Mouse (Mus musculus): ENCODE measurements at regions not wholly inside any gene's neighbourhood (a gene's known extent, or its start where the extent isn't known, plus 50 kb on each side); places are given as distances from the start of the nearest gene placed in this dataset.

DNA sequence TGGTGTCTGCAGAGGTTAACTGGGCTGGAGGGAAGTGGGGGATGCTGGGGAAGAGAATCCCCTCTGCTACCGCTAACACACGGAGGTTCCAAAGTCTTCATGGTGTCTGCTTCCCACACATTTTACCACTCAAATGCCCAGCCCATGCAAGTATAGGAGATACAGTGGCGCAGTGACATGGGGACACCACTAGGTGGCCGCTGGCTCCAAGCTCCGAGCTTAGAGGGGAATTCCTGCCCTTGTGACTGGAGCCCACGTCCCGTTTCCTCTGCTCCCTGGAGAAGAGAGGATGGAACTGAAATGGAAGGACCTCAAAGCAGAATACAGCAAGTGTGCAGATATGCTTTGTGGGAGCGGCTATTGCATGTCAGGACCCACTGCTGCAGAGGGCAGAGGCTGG lies 218.2 kb downstream of the Cyp26b1 start:
- Histone ChIP-seq H3K4me2 (no peak overlapping the region), H3K4me3 (replicated peaks) (no peak overlapping the region), H3K36me3 (replicated peaks) (no peaks in the 10 kb centered on the region), H3K4me1 (no peaks in the 10 kb centered on the region), H3K9ac (no peak overlapping the region), H3K27ac (no peak overlapping the region), H3K27me3 (no peaks in the 10 kb centered on the region), H3K9me3 (no peaks in the 10 kb centered on the region)
- no peak for ATAC-seq (ENCODE audit: low FRiP score)
- 17% methylated on average over 8 of the region's 8 CpGs for WGBS

DNA sequence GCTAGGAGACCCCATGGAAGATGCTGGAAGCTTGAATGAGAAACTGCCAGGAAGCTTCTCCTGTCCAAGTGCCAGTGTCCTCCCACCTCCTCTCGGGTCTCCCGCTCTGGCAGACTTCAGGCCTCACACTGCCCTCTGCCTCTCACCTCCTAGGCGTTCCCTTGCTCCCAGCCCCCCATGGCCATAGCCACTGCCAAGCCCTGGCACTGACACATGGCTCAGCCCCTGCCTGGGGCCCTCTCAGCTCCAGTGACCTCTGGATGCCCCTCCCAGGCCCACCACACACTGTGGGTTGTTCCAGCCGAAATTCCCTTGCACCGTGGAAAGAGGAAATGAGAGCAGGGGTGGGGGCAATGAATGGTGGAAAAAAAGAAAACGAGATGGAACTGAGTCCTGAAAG lies 227.3 kb downstream of the Cyp26b1 start:
- H3K9me3 ChIP-seq, result no peaks in the 10 kb centered on the region
- WGBS, result 71% methylated on average over 6 of the region's 6 CpGs

DNA sequence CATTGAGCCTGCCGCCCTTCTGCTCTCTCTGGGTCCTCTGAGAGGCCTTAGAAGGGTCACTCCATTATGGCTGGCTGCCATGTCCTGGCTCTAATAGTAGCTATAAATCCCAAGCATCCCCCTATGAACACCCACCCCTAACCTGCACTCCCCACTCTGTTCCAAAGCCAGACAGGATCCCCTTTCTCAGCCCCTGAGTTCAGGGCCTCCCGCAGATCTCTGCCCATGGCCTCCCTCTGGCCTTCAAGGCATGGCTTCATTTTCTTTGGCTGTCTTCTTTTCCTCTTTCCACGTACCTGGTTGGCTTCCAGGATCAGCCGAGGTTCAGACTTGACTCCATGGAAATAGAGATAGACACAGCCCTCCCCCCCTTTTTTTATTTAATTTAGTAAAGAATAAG lies 227.8 kb downstream of the Cyp26b1 start:
- H3K4me2 ChIP-seq, result no peak overlapping the region
- WGBS, result 77% methylated on average over 4 of the region's 4 CpGs
- no peaks in the 10 kb centered on the region for H3K27me3 ChIP-seq
- no peak overlapping the region for H3K27ac ChIP-seq
- no peak overlapping the region for H3K4me3 ChIP-seq (replicated peaks)
- ATAC-seq (ENCODE audit: low FRiP score), result no peak
- no peaks in the 10 kb centered on the region for H3K36me3 ChIP-seq (replicated peaks)
- H3K9ac ChIP-seq, result no peak overlapping the region
- no peaks in the 10 kb centered on the region for H3K9me3 ChIP-seq
- H3K4me1 ChIP-seq, result no peaks in the 10 kb centered on the region

More for the DNA sequence above, 227.3 kb downstream of the Cyp26b1 start:
- H3K27ac ChIP-seq, result no peak overlapping the region
- no peak for ATAC-seq (ENCODE audit: low FRiP score)
- H3K4me1 ChIP-seq, result no peaks in the 10 kb centered on the region
- H3K9ac ChIP-seq, result no peak overlapping the region
- no peak overlapping the region for H3K4me2 ChIP-seq
- no peak overlapping the region for H3K4me3 ChIP-seq (replicated peaks)
- H3K36me3 ChIP-seq (replicated peaks), result no peaks in the 10 kb centered on the region
- H3K27me3 ChIP-seq, result no peaks in the 10 kb centered on the region

DNA sequence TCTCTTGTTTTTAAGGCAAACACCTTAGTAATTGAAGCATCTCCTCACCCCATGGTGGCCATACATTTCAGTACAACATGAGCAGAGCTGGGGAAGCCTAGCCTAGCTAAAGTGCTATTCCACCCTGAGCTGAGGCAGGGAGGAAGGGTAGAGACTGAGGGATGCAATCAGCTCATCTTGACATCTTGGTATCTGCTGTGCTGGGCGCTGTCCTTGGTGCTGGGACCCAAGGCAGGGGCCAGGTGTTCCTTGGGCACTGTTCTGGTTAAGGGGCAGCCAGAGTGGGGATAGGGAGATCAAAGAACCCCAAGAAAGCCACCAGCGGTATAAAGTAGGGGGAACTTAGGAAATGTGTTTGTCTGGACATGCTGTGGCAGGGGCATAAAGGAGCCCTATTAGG lies 228.7 kb downstream of the Cyp26b1 start:
- Histone ChIP-seq H3K36me3 (replicated peaks) (no peaks in the 10 kb centered on the region), H3K9ac (no peak overlapping the region), H3K4me2 (no peak overlapping the region), H3K4me1 (no peaks in the 10 kb centered on the region), H3K4me3 (replicated peaks) (no peak overlapping the region), H3K9me3 (no peaks in the 10 kb centered on the region), H3K27ac (no peak overlapping the region), H3K27me3 (no peaks in the 10 kb centered on the region)
- no peak for ATAC-seq (ENCODE audit: low FRiP score)
- WGBS, result 21% methylated on average over 2 of the region's 2 CpGs

DNA sequence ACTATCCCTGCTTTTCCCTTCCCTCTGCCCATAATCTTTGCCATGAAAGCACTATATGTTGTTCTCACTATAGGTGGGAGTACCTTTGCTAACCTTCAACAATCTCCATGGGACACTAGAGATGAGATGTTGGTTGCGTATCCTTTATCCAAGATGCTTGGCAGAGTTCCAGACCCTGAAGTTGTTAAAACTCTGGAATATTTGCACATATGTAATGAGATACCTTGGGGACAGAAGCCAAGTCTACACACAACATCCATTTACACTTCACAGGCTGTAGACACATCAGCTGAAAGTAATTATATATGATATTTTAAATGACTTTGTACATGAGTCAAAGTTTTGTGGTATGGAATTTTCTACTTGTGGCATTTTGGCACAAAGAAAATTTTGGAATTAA lies 231.4 kb downstream of the Cyp26b1 start:
- H3K4me2 ChIP-seq, result no peak overlapping the region
- WGBS, result 85% methylated on average over 1 of the region's 1 CpGs
- no peaks in the 10 kb centered on the region for H3K9me3 ChIP-seq
- H3K4me1 ChIP-seq, result no peaks in the 10 kb centered on the region
- no peak overlapping the region for H3K27ac ChIP-seq
- no peaks in the 10 kb centered on the region for H3K27me3 ChIP-seq
- ATAC-seq (ENCODE audit: low FRiP score), result no peak
- no peak overlapping the region for H3K4me3 ChIP-seq (replicated peaks)
- H3K9ac ChIP-seq, result no peak overlapping the region
- H3K36me3 ChIP-seq (replicated peaks), result no peaks in the 10 kb centered on the region

DNA sequence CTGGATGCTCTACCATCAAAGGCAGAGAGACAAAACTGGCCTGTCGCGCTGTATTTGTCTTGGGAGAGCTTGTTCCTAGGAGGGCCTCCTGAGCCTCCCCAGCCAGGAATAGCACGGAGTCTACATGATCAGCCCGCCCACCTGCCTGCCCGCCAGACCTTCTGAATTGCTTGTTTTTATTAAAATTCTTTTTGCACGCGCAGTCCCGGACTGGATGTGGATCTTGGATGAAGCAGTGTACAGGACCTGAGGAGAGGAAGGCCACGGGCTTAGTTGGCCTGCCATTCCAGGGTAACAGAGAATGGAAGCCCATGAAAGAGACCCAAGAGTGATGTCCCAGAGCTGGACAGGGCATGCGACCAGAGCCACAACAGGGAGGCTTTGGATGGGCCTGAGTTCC lies 235.8 kb downstream of the Cyp26b1 start:
- Histone ChIP-seq H3K27ac (no peak overlapping the region), H3K9me3 (no peaks in the 10 kb centered on the region), H3K4me2 (no peak overlapping the region), H3K9ac (no peak overlapping the region), H3K36me3 (replicated peaks) (no peaks in the 10 kb centered on the region), H3K4me3 (replicated peaks) (no peak overlapping the region), H3K27me3 (no peaks in the 10 kb centered on the region), H3K4me1 (no peaks in the 10 kb centered on the region)
- 86% methylated on average over 10 of the region's 10 CpGs for WGBS
- ATAC-seq (ENCODE audit: low FRiP score), result no peak

DNA sequence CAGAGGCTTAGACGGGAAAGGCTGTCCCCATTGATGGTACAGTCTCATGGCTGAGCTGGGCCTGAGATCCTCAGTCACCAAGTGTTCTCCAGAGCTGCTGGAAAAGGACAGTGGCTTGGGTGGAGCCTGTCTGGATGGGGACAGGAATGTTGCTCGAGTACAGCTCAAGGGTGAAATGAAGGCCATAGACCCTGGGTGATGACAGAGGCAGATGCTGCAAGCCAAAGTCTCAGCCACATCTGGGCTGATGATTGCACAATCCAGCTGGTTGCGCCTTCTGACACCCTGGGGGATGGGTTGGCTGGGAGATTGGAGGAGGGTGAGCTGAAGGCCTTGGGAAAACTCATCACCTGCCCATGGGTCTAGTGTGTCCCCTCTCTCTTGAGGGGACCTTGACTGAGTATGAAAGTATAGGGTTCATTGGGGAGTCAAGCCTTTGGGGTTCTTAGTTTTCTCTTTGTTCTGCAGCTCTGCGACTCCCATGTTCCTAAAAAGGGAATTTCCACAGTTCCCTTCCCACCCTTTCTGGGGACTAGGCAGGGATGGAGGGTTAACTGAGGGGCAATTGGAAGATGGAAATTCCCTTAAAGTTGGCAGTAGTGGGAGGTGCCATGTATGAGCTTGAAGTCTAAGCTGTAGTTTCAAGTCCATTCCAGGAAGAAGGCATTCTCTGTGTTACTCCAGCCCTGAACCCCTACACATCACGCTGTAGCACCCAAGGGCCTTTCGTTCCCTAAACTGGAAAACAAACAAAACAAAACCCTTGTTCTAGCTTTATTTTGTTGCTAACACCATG lies 240.1 kb downstream of the Cyp26b1 start:
- no peak overlapping the region for H3K4me3 ChIP-seq (replicated peaks)
- no peak for ATAC-seq (ENCODE audit: low FRiP score)
- H3K9me3 ChIP-seq, result no peaks in the 10 kb centered on the region
- H3K27me3 ChIP-seq, result no peaks in the 10 kb centered on the region
- H3K27ac ChIP-seq, result no peak overlapping the region
- no peak overlapping the region for H3K4me2 ChIP-seq
- H3K9ac ChIP-seq, result no peak overlapping the region
- no peaks in the 10 kb centered on the region for H3K4me1 ChIP-seq
- H3K36me3 ChIP-seq (replicated peaks), result no peaks in the 10 kb centered on the region
- WGBS, result 80% methylated on average over 6 of the region's 6 CpGs

DNA sequence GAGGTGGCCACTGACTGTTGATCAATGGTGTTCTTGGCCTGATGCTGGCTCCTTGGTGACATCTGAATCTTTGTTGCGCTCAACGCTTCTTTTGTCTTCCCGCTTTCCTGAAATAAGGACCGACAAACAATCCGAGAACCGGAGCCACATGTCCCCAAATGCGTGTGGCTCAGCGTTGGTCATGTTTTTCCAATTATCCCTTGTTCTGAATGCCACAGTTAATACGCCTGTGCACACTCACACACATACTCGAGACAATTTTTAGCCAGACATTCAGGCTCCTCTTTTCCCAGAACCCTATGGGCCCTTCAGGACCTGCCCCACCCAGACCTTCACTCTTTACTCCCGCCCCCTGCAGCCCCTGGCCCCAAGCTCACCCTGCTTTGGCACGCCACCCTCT lies 248.8 kb downstream of the Cyp26b1 start:
- Histone ChIP-seq H3K9me3 (no peaks in the 10 kb centered on the region), H3K4me2 (no peak overlapping the region), H3K4me3 (replicated peaks) (no peak overlapping the region), H3K27me3 (no peaks in the 10 kb centered on the region), H3K27ac (no peak overlapping the region), H3K9ac (no peak overlapping the region), H3K36me3 (replicated peaks) (no peaks in the 10 kb centered on the region), H3K4me1 (no peaks in the 10 kb centered on the region)
- WGBS, result 91% methylated on average over 12 of the region's 12 CpGs
- no peak for ATAC-seq (ENCODE audit: low FRiP score)

DNA sequence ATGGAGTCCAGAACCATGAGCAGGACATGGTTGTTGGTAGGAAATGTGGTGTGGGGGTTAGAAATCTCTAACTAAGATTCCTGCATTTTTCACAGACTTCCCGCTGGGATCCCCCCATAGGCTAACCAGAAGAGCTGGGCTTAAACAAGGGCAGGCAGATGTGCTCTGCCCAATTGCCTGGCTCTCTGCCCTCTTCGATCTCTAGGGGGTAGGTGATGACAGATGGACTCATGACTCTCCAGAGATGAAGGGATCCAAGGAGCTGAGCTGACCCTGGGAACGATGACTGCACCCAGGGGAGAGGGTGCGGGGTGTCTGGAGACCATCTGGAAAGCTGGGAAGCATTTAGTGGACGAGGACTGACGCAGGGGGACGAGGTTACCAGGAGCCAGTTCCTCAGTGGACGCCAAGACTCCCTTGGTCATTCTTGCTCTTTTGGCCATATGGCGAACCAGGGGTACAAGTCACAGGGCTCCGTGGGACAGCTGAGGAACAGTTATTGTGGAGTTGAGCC lies 260.0 kb downstream of the Cyp26b1 start:
- no peaks in the 10 kb centered on the region for H3K4me1 ChIP-seq
- H3K27ac ChIP-seq, result no peak overlapping the region
- H3K4me2 ChIP-seq, result no peak overlapping the region
- ATAC-seq (ENCODE audit: low FRiP score), result no peak
- H3K27me3 ChIP-seq, result no peaks in the 10 kb centered on the region
- no peaks in the 10 kb centered on the region for H3K36me3 ChIP-seq (replicated peaks)
- no peaks in the 10 kb centered on the region for H3K9me3 ChIP-seq
- WGBS, result 88% methylated on average over 10 of the region's 10 CpGs
- no peak overlapping the region for H3K4me3 ChIP-seq (replicated peaks)
- no peak overlapping the region for H3K9ac ChIP-seq

DNA sequence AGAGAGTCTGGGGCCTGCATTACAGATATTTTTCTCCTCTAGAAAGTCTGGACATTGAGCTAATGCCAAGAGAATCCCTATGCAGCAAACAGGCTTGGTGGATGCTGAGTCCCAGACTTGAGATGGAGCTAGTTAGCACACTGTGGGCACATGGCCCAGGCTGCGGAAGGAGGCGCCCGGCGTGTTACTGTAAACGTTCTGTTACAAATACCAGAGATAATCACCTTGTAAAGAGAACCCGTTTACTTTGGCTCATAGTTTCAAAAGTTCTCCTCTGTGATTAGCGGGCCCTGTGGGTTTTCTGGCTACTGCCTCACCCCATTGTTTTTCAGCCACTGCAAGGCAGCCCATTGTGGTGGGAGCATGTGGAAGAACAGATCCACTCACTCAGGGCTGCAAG lies 264.6 kb downstream of the Cyp26b1 start:
- no peak overlapping the region for H3K9ac ChIP-seq
- H3K27me3 ChIP-seq, result no peaks in the 10 kb centered on the region
- no peak for ATAC-seq (ENCODE audit: low FRiP score)
- no peak overlapping the region for H3K4me3 ChIP-seq (replicated peaks)
- no peaks in the 10 kb centered on the region for H3K9me3 ChIP-seq
- 71% methylated on average over 7 of the region's 7 CpGs for WGBS
- no peak overlapping the region for H3K27ac ChIP-seq
- no peak overlapping the region for H3K4me2 ChIP-seq
- H3K4me1 ChIP-seq, result no peaks in the 10 kb centered on the region
- no peaks in the 10 kb centered on the region for H3K36me3 ChIP-seq (replicated peaks)

DNA sequence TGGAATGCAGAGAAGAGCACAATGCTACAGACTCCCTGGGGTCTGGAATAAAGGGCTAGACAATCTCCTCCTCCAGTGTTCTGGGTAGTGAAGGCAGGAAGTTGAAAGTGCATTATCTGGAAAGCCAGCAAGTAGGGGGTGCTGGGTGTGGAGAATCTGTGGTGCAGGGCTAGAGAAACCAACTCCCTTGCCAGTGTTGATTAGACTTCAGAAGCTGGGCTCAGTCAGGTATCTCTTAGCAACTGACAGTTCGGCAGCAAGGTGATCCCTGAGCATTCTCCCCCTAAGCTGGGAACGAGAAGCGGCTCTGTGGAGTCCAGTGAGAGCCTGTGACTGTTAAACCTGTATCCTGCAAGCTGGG lies 265.7 kb downstream of the Cyp26b1 start:
- no peak for ATAC-seq (ENCODE audit: low FRiP score)
- Histone ChIP-seq H3K27ac (no peak overlapping the region), H3K4me2 (no peak overlapping the region), H3K27me3 (no peaks in the 10 kb centered on the region), H3K9me3 (no peaks in the 10 kb centered on the region), H3K4me3 (replicated peaks) (no peak overlapping the region), H3K9ac (no peak overlapping the region), H3K36me3 (replicated peaks) (no peaks in the 10 kb centered on the region), H3K4me1 (no peaks in the 10 kb centered on the region)
- WGBS, result 43% methylated on average over 3 of the region's 3 CpGs

DNA sequence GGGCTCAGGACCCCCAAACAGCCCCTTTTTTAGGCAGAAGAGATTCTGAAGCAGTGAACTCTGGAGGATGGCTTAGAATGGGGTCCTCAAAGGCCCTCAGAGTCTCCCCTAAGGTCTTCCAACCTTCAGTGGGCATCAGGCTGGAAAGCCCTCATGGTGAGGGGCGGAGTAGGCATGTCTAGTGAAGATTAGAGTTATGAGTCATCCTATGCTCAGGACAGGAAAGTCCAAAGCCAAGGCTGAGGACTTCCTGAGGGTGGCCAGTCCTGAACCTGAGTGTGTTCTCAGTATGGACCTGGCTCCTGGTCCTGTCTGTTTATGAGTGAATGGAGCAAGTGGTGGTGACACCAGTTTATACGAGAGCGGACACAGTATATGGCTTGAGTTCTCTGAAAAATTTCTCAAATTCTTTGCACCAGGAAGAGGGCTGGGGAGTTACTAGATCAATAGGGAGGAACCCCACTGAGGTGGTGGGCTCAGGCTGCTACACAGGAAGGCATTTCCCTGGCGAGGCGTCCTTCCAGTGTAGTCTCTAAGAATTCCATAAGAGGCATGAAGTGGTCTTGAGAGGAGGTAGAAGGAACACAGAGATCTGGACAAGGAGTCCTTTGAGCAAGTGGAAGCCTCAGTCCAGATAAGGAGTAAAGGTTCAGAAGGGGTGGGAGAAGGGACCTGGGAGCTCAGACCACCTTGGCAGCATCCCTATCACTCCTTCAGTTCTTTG lies 266.2 kb downstream of the Cyp26b1 start:
- no peak overlapping the region for H3K9ac ChIP-seq
- no peak for ATAC-seq (ENCODE audit: low FRiP score)
- H3K27me3 ChIP-seq, result no peaks in the 10 kb centered on the region
- H3K27ac ChIP-seq, result no peak overlapping the region
- 71% methylated on average over 5 of the region's 5 CpGs for WGBS
- no peaks in the 10 kb centered on the region for H3K36me3 ChIP-seq (replicated peaks)
- no peak overlapping the region for H3K4me2 ChIP-seq
- no peaks in the 10 kb centered on the region for H3K4me1 ChIP-seq
- no peaks in the 10 kb centered on the region for H3K9me3 ChIP-seq
- no peak overlapping the region for H3K4me3 ChIP-seq (replicated peaks)
